Comparison of ENCODE assay signal across 24 mouse cellular contexts in the genomic region with DNA sequence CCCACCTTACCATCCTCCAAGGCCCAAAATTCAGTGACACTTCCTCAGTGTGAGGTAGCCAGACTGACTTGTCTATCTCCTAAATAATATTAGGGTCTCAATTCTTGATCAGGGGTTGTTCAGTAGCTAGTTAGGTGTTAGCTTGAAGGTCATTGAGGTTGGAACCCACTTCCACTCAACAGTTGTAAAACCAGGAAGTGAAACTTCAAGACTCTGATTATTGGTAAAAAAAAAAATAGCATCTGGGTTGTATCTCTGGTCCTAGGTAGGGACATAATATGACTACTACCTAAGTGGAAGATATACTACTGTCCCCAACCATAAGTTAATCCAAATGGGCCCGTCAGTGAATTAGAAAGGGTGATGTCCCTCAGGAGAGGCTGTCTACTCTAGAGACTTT. TPM values are rescaled to one million over a fixed set of nuclear protein-coding genes. Genes with fewer than 3 reads are reported as not detected.
A peak's percentile ranks its signal among the peaks of the same experiment; 100 is the strongest.
DNase-seq lines count a peak whose midpoint lies in the region; ATAC-seq and TF ChIP-seq lines count a peak whose summit lies in the region.
"Had no signal": no experiment of that assay in that cellular context is flagged by ENCODE, and none has a peak within 500 bp of the region (broad histone marks: within the 10 kb centered on the region; RNA-seq: fewer than 3 reads in every experiment).

No protein-coding gene starts in this region.

- WGBS in heart, embryonic 11.5 days (ENCODE audit: insufficient replicate concordance), result 79% methylated on average over 1 of the region's 1 CpGs

- H3K79me2 ChIP-seq in CH12.LX (replicated peaks; ENCODE audit: control insufficient read depth, extremely low read depth, insufficient read depth, poor library complexity, severe bottlenecking), result no peaks in the 10 kb centered on the region

- dilution Hi-C loops in CH12.LX (cut with MboI; ENCODE audit: extremely low pct_ligation_motif_present, extremely low pct_unique_long_range_greater_than_20kb, low sequenced_read_pairs), result no loop called here

- H3K4me3 ChIP-seq in heart, embryonic 11.5 days (ENCODE audit: low read depth, low read length), result no peak overlapping the region
- no peak overlapping the region for H3K4me3 ChIP-seq in CH12.LX (replicated peaks in 1 of 3; ENCODE audit: low read depth in 2 of 3, low read length in 2 of 3, poor library complexity in 1 of 3)

- H3K9ac ChIP-seq in heart, embryonic 11.5 days (ENCODE audit: low read depth, low read length), result no peak overlapping the region
- no peak overlapping the region for H3K9ac ChIP-seq in CH12.LX (ENCODE audit: insufficient read depth, low read depth)

- no peak for TF ChIP-seq CTCF in CH12.LX (conservative IDR thresholded peaks at IDR 0.05 in 1 of 2, IDR thresholded peaks at IDR 0.05 in 1 of 2; ENCODE audit: low read depth in 2 of 2, low read length in 2 of 2)

- in situ Hi-C loops in CH12.LX (cut with MboI; ENCODE audit: low pct_ligation_motif_present, low pct_unique_long_range_greater_than_20kb, low sequenced_read_pairs), result no loop called here

- no peak overlapping the region for H3K27ac ChIP-seq in heart, embryonic 11.5 days (ENCODE audit: low read depth, low read length)
- no peak overlapping the region for H3K27ac ChIP-seq in CH12.LX (ENCODE audit: insufficient read depth, low read depth)

- H3K36me3 ChIP-seq in heart, embryonic 11.5 days (ENCODE audit: control insufficient read depth, insufficient read depth, low read length), result no peaks in the 10 kb centered on the region
- H3K36me3 ChIP-seq in CH12.LX (replicated peaks in 1 of 2; ENCODE audit: control insufficient read depth in 1 of 2, insufficient read depth in 1 of 2, low read length in 1 of 2), result no peaks in the 10 kb centered on the region
- H3K36me3 ChIP-seq: G1E had no signal

- TF ChIP-seq EP300 in CH12.LX (IDR thresholded peaks at IDR 0.05; ENCODE audit: low read length), result peak; percentile 84

- no peaks in the 10 kb centered on the region for H3K4me1 ChIP-seq in heart, embryonic 11.5 days (ENCODE audit: control insufficient read depth, insufficient read depth, low read length)
- H3K4me1 ChIP-seq in CH12.LX (ENCODE audit: control insufficient read depth in 1 of 2, insufficient read depth in 2 of 2), result peaks cover 0 to 9% of the 10 kb centered on the region in 2 experiments; a peak in 2 of 4 replicates

- intact Hi-C loops in gastrocnemius, postnatal 14 days (cut with DNase I; ENCODE audit: low total_unique reads), result no loop called here

- no peak for ATAC-seq in heart, embryonic 11.5 days (replicated peaks; ENCODE audit: insufficient number of reproducible peaks, low FRiP score, low TSS enrichment)
- peak; percentile 47; the same call in 1 of the 2 replicates for ATAC-seq in common myeloid progenitor, adult 5-6 weeks (replicated peaks; ENCODE audit: low read depth, poor library complexity, severe bottlenecking)
- ATAC-seq: activated CD4-positive, CD25-positive, alpha-beta regulatory T cell, adult 4 months; CD4-positive, CD25-positive, alpha-beta regulatory T cell, adult 4 months; Patski had no signal

- peak; percentile 46 for DNase-seq in heart, adult 11 months
- DNase-seq in A20 (ENCODE audit: low read depth, low spot score) (peak; percentile 24), CH12.LX (ENCODE audit: extremely low read depth) (no peak)
- DNase-seq in layer of hippocampus, postnatal 14 days (ENCODE audit: low spot score in 2 of 2), result no peak
- no peak for DNase-seq in right cerebral cortex, postnatal 14 days
- DNase-seq in gastrocnemius, postnatal 14 days, result no peak
- DNase-seq: adrenal gland, adult 2 months; adrenal gland, adult 8-10 months; adrenal gland, postnatal 10 days; adrenal gland, postnatal 14 days; adrenal gland, postnatal 25 days; adrenal gland, postnatal 36 days; B cell, adult 2 months; cerebellum, adult 11 months; cerebellum, adult 11-12 months; cerebellum, adult 18-20 months; cerebellum, adult 2 months had no signal

- H3K4me2 ChIP-seq in heart, embryonic 11.5 days, result no peak overlapping the region
- H3K4me2 ChIP-seq in CH12.LX (ENCODE audit: insufficient read depth, low read depth, poor library complexity, severe bottlenecking), result no peak overlapping the region

- H3K27me3 ChIP-seq in heart, embryonic 11.5 days (ENCODE audit: control insufficient read depth, insufficient read depth, low read length), result no peaks in the 10 kb centered on the region
- peaks cover 3% of the 10 kb centered on the region for H3K27me3 ChIP-seq in CH12.LX (replicated peaks)

- H3K9me3 ChIP-seq in heart, embryonic 11.5 days (replicated peaks; ENCODE audit: control insufficient read depth, low read length), result no peaks in the 10 kb centered on the region
- peaks cover 3% of the 10 kb centered on the region for H3K9me3 ChIP-seq in CH12.LX (replicated peaks; ENCODE audit: low read length)
- H3K9me3 ChIP-seq: G1E had no signal

- TF ChIP-seq POLR2A in CH12.LX (IDR thresholded peaks at IDR 0.05; ENCODE audit: low read depth, low read length), result no peak

- TF ChIP-seq RAD21 in CH12.LX (IDR thresholded peaks at IDR 0.05; ENCODE audit: low read depth, low read length), result no peak

TF ChIP-seq in CH12.LX, 34 proteins besides CTCF, POLR2A, EP300 and RAD21:
- TF ChIP-seq HCFC1 (IDR thresholded peaks at IDR 0.05; ENCODE audit: low read depth, low read length), result no peak
- no peak for TF ChIP-seq USF2 (conservative IDR thresholded peaks at IDR 0.05; ENCODE audit: low read depth, low read length)
- peak; percentile 74 for TF ChIP-seq IRF4 (IDR thresholded peaks at IDR 0.05; ENCODE audit: low read depth, low read length)
- TF ChIP-seq ZNF384 (IDR thresholded peaks at IDR 0.05; ENCODE audit: low read depth, low read length), result peak; percentile 88
- 0 out of 2 replicates have a peak, but pooled peaks have one; percentile 29 for TF ChIP-seq SIN3A (IDR thresholded peaks at IDR 0.05; ENCODE audit: low read length)
- no peak for TF ChIP-seq SMC3 (IDR thresholded peaks at IDR 0.05; ENCODE audit: low read depth, low read length)
- TF ChIP-seq CHD2 (IDR thresholded peaks at IDR 0.05; ENCODE audit: low read length), result no peak
- TF ChIP-seq MEF2A (IDR thresholded peaks at IDR 0.05; ENCODE audit: borderline replicate concordance, low read depth, low read length), result no peak
- TF ChIP-seq RCOR1 (conservative IDR thresholded peaks at IDR 0.05; ENCODE audit: low read depth, low read length), result no peak
- peak; percentile 28; the same call in 1 of the 2 replicates for TF ChIP-seq ELF1 (IDR thresholded peaks at IDR 0.05; ENCODE audit: low read depth, low read length)
- TF ChIP-seq PAX5 (IDR thresholded peaks at IDR 0.05; ENCODE audit: low read length), result no peak

RNA-seq across cellular contexts. Expression of a gene that starts 49.8 kb away (rescaled TPM):
- 0.84 and 0.99 TPM in 2 replicates for polyA plus RNA-seq in heart, embryonic 11.5 days (2014; fragmentation: Nextera tagmentation; extraction: Ambion mirVana)
- total RNA-seq in CH12.LX (2012; rRNA removed) (not detected in 2 replicates), CH12.LX (2014; rRNA removed) (not detected in 2 replicates)
- polyA plus RNA-seq in CH12.LX (2012; ENCODE audit: insufficient read length, low read depth), result not detected in 2 replicates
- not detected in 2 replicates for total RNA-seq in common myeloid progenitor, adult 5-6 weeks (2017)
- 10 to 100 TPM; 49.6 to 62.6 TPM for total RNA-seq in layer of hippocampus, postnatal 14 days (2021)
- total RNA-seq in gastrocnemius, postnatal 14 days (2021), result under 1 TPM; 0.37 to 0.53 TPM
- total RNA-seq: MEL had no signal
- polyA plus RNA-seq: activated CD4-positive, CD25-positive, alpha-beta regulatory T cell, adult 4 months; CD4-positive, CD25-positive, alpha-beta regulatory T cell, adult 4 months; G1E had no signal

Comparison
In these comparisons a context has a peak if more than half of its experiments do, and no peak if none do; other contexts are left out.
1. DNase-seq: peak in heart, adult 11 months (single experiment) and A20 (single experiment); none in CH12.LX (single experiment), layer of hippocampus, postnatal 14 days (0 of 2), right cerebral cortex, postnatal 14 days (single experiment) and gastrocnemius, postnatal 14 days (single experiment).
2. RNA of a gene that starts 49.8 kb away (total RNA-seq): 49.6 to 62.6 TPM in layer of hippocampus, postnatal 14 days; 0.37 to 0.53 TPM in gastrocnemius, postnatal 14 days, not detected in CH12.LX and not detected in common myeloid progenitor, adult 5-6 weeks; every median in the first group is over 10 times any median in the second.